Mouse (Mus musculus) embryonic facial prominence, embryonic 12.5 days (tissue): ENCODE measurements around the gene Zmym4. TPM values are rescaled to one million over a fixed set of nuclear protein-coding genes. Genes with fewer than 3 reads are reported as not detected.

Experiments used
- polyA plus RNA-seq: library from polyadenylated mRNA; unstranded; fragments of >200 nt; fragmentation: Nextera tagmentation; extraction: Ambion mirVana; gene quantifications from 2 replicates; pipeline ENCODE4 v1.2.1, GENCODE M21; 2016

The Zmym4 gene
- polyA plus RNA-seq, 1 experiment from 2014 or later: 35.2 TPM

Other genes with a start within 250 kb of the Zmym4 start
- 0.34 TPM in 1 of 2 replicates, not detected in the other for gene Tfap2e, start 231.9 kb downstream of the Zmym4 start, polyA plus RNA-seq
- 35.2 and 37.2 TPM in 2 replicates for gene Ncdn, start 214.7 kb downstream of the Zmym4 start, polyA plus RNA-seq
- 18.1 and 20.4 TPM in 2 replicates for gene AU040320, start 214.6 kb downstream of the Zmym4 start, polyA plus RNA-seq
- 168 and 187 TPM in 2 replicates for gene Sfpq, start 53.2 kb upstream of the Zmym4 start, polyA plus RNA-seq
- 23.8 and 27.1 TPM in 2 replicates for gene Zmym1, start 93.0 kb upstream of the Zmym4 start, polyA plus RNA-seq
- 35.2 and 36.0 TPM in 2 replicates for gene Zmym6, start 109.2 kb upstream of the Zmym4 start, polyA plus RNA-seq
- 15.9 and 17.6 TPM in 2 replicates for gene Tmem35b, start 155.6 kb upstream of the Zmym4 start, polyA plus RNA-seq
- 1.3 TPM in 2 replicates for gene Dlgap3, start 201.1 kb upstream of the Zmym4 start, polyA plus RNA-seq